Mouse (Mus musculus): Measurements from ENCODE around the gene Golt1a. TPM values are rescaled to one million over a fixed set of nuclear protein-coding genes. Genes with fewer than 3 reads are reported as not detected.

Gene Golt1a
- polyA plus RNA-seq, 1 experiment from 2014 or later = not detected

DNA sequence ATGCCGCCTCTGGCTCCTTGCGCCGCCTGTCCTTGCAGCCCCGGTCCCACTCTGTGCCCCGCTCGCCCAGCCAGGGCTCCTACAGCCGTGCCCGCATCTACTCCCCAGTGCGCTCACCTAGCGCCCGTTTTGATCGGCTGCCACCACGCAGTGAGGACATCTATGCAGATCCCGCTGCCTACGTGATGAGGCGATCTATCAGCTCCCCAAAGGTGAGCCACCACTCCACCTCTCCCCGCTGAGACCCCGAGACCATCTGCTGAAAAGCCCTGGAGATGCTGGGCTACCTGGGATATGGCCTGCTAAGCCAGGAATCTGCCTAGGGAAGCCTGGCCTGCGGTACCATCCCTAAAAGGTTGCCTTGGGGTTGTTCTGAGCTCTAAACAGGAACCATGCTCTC, 35.4 kb upstream of the Golt1a start:
- no peaks in the 10 kb centered on the region for H3K9me3 ChIP-seq (ENCODE audit: control insufficient read depth, low read length)
- no peak for ATAC-seq (ENCODE audit: low read depth)
- H3K36me3 ChIP-seq (ENCODE audit: control insufficient read depth, insufficient read depth, low read length) = peaks cover 17% of the 10 kb centered on the region
- H3K27me3 ChIP-seq (ENCODE audit: control insufficient read depth, insufficient read depth, low read length) = no peaks in the 10 kb centered on the region
- no peak overlapping the region for H3K4me2 ChIP-seq (ENCODE audit: low read depth, low read length)
- no peak overlapping the region for H3K4me3 ChIP-seq (ENCODE audit: low read depth, low read length)
- H3K27ac ChIP-seq (ENCODE audit: low read depth, low read length) = no peak overlapping the region
- H3K9ac ChIP-seq (replicated peaks; ENCODE audit: low read depth, low read length) = no peak overlapping the region
- H3K4me1 ChIP-seq (ENCODE audit: control insufficient read depth, insufficient read depth, low read length) = peaks cover 5% of the 10 kb centered on the region; the same call in 1 of the 2 replicates
- WGBS = 89% methylated on average over 19 of the region's 19 CpGs

DNA sequence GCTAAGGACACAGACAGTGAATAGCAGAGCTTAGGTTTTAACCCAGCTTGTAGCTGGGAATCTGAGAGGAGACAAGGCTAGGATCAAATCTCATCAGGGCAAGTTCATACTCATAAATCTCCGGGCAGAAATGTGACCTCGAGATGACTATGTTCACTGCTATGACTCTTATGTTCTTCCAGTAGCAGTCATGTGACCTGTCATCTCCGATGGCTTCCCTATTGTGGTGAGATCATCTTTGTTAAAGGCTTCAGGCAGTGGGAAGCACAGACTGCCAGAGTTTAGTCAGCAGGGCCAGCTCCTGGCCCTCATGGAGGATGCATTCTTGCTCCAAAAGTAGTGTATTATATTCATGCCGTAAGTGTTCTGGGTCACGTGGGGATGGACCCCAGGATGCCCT, 32.6 kb upstream of the Golt1a start:
- Histone ChIP-seq H3K9ac (replicated peaks; ENCODE audit: low read depth, low read length) (no peak overlapping the region), H3K36me3 (ENCODE audit: control insufficient read depth, insufficient read depth, low read length) (peaks cover 27% of the 10 kb centered on the region), H3K4me3 (ENCODE audit: low read depth, low read length) (no peak overlapping the region), H3K27ac (ENCODE audit: low read depth, low read length) (no peak overlapping the region), H3K9me3 (ENCODE audit: control insufficient read depth, low read length) (no peaks in the 10 kb centered on the region), H3K27me3 (ENCODE audit: control insufficient read depth, insufficient read depth, low read length) (no peaks in the 10 kb centered on the region), H3K4me1 (ENCODE audit: control insufficient read depth, insufficient read depth, low read length) (peaks cover 5% of the 10 kb centered on the region; the same call in 1 of the 2 replicates), H3K4me2 (ENCODE audit: low read depth, low read length) (no peak overlapping the region)
- ATAC-seq (ENCODE audit: low read depth) = no peak
- WGBS = 77% methylated on average over 5 of the region's 5 CpGs

DNA sequence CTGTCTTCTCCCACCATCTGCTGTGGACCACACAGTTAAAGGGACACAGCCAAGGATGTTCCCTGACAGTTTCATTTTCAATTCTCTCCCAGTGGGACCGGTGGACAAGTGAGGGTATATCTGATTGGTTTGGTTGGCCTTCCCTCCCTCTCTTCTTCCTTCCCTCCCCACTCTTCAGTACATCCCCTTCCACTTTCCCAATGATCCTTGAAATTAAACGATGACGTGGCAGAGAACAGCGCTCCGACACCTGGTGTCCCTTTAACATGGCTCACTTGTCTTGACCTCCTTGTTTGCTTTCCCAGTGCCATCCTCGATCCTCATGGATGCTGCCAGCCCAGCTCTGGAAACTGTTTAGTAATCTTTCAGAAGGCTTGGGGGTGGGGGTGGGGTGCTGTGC, 31.1 kb upstream of the Golt1a start:
- Histone ChIP-seq H3K9me3 (ENCODE audit: control insufficient read depth, low read length) (no peaks in the 10 kb centered on the region), H3K9ac (replicated peaks; ENCODE audit: low read depth, low read length) (no peak overlapping the region), H3K27me3 (ENCODE audit: control insufficient read depth, insufficient read depth, low read length) (no peaks in the 10 kb centered on the region), H3K36me3 (ENCODE audit: control insufficient read depth, insufficient read depth, low read length) (peaks cover 27% of the 10 kb centered on the region), H3K4me2 (ENCODE audit: low read depth, low read length) (no peak overlapping the region), H3K4me3 (ENCODE audit: low read depth, low read length) (no peak overlapping the region), H3K27ac (ENCODE audit: low read depth, low read length) (no peak overlapping the region), H3K4me1 (ENCODE audit: control insufficient read depth, insufficient read depth, low read length) (peaks cover 5% of the 10 kb centered on the region; the same call in 1 of the 2 replicates)
- ATAC-seq (ENCODE audit: low read depth) = no peak
- 58% methylated on average over 6 of the region's 6 CpGs for WGBS

DNA sequence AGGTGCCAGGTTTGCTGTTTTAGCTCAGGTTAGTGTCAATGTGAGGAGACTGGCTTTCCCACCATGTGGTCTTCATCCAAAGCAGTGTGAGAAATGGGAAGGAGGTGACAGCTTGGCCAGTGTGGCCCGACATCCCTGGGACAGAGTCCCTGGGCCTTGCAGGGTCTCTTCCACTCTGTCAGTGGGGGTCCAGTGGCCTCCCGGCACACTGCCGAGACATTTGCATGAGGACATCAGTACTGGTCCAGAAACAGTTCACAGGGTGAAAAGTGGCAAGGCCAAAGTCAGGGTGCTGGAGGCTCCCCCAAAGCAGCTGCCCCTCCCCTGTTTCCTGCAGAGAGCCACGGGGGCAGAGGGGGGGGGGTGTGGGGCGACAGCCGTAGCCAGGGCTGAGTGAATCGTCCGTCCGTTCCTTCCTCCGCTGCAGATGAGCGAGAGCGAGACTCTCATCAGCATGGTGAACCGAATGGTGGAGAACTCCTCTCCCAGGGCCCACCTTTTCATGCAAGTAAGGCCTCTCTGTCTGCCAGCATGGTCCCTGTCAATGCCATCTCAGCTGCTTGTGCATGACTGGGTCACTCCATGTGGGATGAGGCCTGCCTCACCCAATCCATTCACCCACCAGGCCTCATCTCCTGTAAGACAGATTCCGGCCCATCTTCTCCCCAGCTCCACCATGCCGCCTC, 30.5 kb upstream of the Golt1a start:
- Histone ChIP-seq H3K27ac (ENCODE audit: low read depth, low read length) (no peak overlapping the region), H3K4me1 (ENCODE audit: control insufficient read depth, insufficient read depth, low read length) (peaks cover 5% of the 10 kb centered on the region; the same call in 1 of the 2 replicates), H3K9me3 (ENCODE audit: control insufficient read depth, low read length) (no peaks in the 10 kb centered on the region), H3K4me2 (ENCODE audit: low read depth, low read length) (no peak overlapping the region), H3K9ac (replicated peaks; ENCODE audit: low read depth, low read length) (no peak overlapping the region), H3K4me3 (ENCODE audit: low read depth, low read length) (no peak overlapping the region), H3K27me3 (ENCODE audit: control insufficient read depth, insufficient read depth, low read length) (no peaks in the 10 kb centered on the region), H3K36me3 (ENCODE audit: control insufficient read depth, insufficient read depth, low read length) (peaks cover 22% of the 10 kb centered on the region)
- ATAC-seq (ENCODE audit: low read depth) = no peak
- WGBS = 60% methylated on average over 15 of the region's 15 CpGs

DNA sequence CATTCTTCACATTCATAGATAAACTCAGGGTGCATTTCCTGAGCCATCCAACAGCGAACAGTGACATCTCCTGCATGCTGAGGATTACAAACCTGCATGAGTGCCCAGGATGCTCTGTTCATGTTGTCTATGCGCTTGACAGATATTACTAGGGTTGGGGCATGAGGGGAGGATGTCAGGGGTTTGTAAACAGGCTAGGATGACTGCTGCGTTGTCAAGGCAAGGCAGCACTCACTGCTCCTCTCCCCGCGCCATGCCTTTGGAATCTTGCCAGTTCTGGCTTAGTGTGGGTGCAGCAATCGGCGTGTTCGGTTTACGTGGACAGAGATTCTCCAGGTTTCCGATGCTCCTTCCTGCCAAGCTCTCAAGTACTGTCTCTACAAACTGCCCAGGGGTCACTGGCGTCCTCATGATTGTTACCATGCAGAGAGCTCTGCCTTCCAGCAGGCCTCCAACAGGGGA, 29.9 kb upstream of the Golt1a start:
- Histone ChIP-seq H3K36me3 (ENCODE audit: control insufficient read depth, insufficient read depth, low read length) (peaks cover 17% of the 10 kb centered on the region), H3K4me1 (ENCODE audit: control insufficient read depth, insufficient read depth, low read length) (peaks cover 5% of the 10 kb centered on the region; the same call in 1 of the 2 replicates), H3K27me3 (ENCODE audit: control insufficient read depth, insufficient read depth, low read length) (no peaks in the 10 kb centered on the region), H3K4me2 (ENCODE audit: low read depth, low read length) (no peak overlapping the region), H3K9me3 (ENCODE audit: control insufficient read depth, low read length) (no peaks in the 10 kb centered on the region), H3K4me3 (ENCODE audit: low read depth, low read length) (no peak overlapping the region), H3K9ac (replicated peaks; ENCODE audit: low read depth, low read length) (no peak overlapping the region), H3K27ac (ENCODE audit: low read depth, low read length) (no peak overlapping the region)
- ATAC-seq (ENCODE audit: low read depth) = no peak
- WGBS = 83% methylated on average over 11 of the region's 11 CpGs

DNA sequence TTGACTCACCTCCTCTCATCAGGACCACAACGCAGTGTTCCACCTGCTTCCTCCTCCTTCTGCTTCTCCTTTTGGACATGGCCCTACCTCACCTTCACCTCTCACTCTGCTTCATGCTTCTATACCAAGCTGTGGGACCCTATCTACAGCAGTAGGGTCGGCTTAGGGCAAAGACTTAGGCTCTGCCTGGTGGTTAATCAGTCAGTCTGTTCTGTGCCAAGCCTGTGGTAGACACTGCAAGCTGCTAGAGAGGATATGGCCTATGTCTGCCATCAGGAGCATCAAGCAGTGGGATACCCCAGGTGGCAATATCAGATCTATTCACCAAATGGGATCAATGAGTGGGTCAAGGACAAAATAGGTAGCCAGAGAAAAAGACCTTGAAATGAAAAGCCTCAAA, 29.1 kb upstream of the Golt1a start:
- WGBS = 93% methylated on average over 2 of the region's 2 CpGs
- peaks cover 17% of the 10 kb centered on the region for H3K36me3 ChIP-seq (ENCODE audit: control insufficient read depth, insufficient read depth, low read length)
- no peak overlapping the region for H3K4me3 ChIP-seq (ENCODE audit: low read depth, low read length)

DNA sequence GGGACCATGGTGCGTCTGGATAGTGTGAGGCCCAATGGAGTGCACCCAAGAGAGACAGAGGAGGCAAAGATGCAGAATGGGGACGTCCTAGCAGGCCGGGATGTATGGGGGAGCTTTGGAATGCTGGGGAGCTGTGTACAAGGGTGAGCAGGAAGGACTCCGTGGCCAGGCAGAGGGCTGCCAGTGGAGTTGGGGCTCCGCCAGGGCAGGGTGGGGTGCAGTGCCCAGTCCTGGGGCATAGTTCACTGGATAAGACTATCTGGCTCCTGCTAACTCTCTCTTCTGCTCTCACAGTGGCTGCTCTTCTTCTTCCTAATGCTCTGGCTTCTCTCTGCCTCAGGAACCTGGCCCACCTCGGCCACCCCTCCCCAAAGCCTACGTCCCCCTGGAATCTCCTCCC, 23.7 kb upstream of the Golt1a start:
- no peaks in the 10 kb centered on the region for H3K9me3 ChIP-seq (ENCODE audit: control insufficient read depth, low read length)
- peaks cover 37% of the 10 kb centered on the region for H3K36me3 ChIP-seq (ENCODE audit: control insufficient read depth, insufficient read depth, low read length)
- no peak overlapping the region for H3K4me2 ChIP-seq (ENCODE audit: low read depth, low read length)
- ATAC-seq (ENCODE audit: low read depth) = no peak
- no peaks in the 10 kb centered on the region for H3K4me1 ChIP-seq (ENCODE audit: control insufficient read depth, insufficient read depth, low read length)
- no peak overlapping the region for H3K4me3 ChIP-seq (ENCODE audit: low read depth, low read length)
- H3K9ac ChIP-seq (replicated peaks; ENCODE audit: low read depth, low read length) = no peak overlapping the region
- WGBS = 92% methylated on average over 7 of the region's 7 CpGs
- no peak overlapping the region for H3K27ac ChIP-seq (ENCODE audit: low read depth, low read length)
- no peaks in the 10 kb centered on the region for H3K27me3 ChIP-seq (ENCODE audit: control insufficient read depth, insufficient read depth, low read length)

More for the DNA sequence above, 29.1 kb upstream of the Golt1a start:
- H3K4me1 ChIP-seq (ENCODE audit: control insufficient read depth, insufficient read depth, low read length) = peaks cover 5% of the 10 kb centered on the region; the same call in 1 of the 2 replicates
- no peaks in the 10 kb centered on the region for H3K9me3 ChIP-seq (ENCODE audit: control insufficient read depth, low read length)
- no peak for ATAC-seq (ENCODE audit: low read depth)
- no peaks in the 10 kb centered on the region for H3K27me3 ChIP-seq (ENCODE audit: control insufficient read depth, insufficient read depth, low read length)
- no peak overlapping the region for H3K4me2 ChIP-seq (ENCODE audit: low read depth, low read length)
- no peak overlapping the region for H3K27ac ChIP-seq (ENCODE audit: low read depth, low read length)
- no peak overlapping the region for H3K9ac ChIP-seq (replicated peaks; ENCODE audit: low read depth, low read length)

DNA sequence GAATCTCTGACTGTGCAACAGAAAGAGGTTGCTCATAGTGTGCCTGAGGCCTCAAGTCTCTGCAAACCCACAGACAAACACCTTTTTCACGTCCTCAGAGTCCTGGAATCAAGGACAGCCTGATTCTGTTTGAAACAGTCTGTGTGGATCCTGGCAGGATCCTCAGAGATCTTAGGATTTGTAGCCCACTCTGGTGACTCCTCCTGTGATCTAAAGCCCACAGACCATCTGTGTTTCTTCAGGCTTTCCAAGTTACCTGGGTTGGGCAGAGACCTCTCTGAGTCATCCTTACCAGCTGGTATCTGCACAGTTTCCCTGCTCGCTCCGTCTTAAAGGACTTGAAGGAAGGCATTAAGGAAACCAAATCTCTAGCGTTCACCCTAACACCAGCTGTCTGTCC, 22.5 kb upstream of the Golt1a start:
- no peak overlapping the region for H3K4me2 ChIP-seq (ENCODE audit: low read depth, low read length)
- ATAC-seq (ENCODE audit: low read depth) = no peak
- 92% methylated on average over 4 of the region's 4 CpGs for WGBS
- H3K9ac ChIP-seq (replicated peaks; ENCODE audit: low read depth, low read length) = no peak overlapping the region
- H3K27ac ChIP-seq (ENCODE audit: low read depth, low read length) = no peak overlapping the region
- no peaks in the 10 kb centered on the region for H3K9me3 ChIP-seq (ENCODE audit: control insufficient read depth, low read length)
- no peak overlapping the region for H3K4me3 ChIP-seq (ENCODE audit: low read depth, low read length)
- H3K36me3 ChIP-seq (ENCODE audit: control insufficient read depth, insufficient read depth, low read length) = peaks cover 32% of the 10 kb centered on the region
- no peaks in the 10 kb centered on the region for H3K4me1 ChIP-seq (ENCODE audit: control insufficient read depth, insufficient read depth, low read length)
- H3K27me3 ChIP-seq (ENCODE audit: control insufficient read depth, insufficient read depth, low read length) = no peaks in the 10 kb centered on the region

DNA sequence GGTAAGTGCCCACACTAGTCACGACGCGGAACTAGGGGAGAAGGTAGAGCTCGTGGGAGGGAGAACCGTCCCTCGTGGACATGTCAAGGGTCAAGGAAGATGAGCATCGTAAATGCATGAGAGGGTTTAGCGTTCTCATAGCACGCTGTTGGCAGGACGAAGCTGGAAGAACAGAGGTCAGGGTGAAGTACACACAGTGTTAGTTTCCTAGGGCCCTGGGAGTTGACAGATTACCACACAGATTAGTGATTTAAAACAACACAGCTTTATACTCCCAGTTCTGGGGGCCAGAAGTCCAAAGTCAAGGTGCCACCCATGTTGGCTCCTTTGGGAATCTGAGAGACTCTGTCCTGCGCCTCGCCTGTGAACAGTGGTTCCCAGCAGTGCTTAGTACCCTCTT, 21.7 kb upstream of the Golt1a start:
- no peak overlapping the region for H3K4me2 ChIP-seq (ENCODE audit: low read depth, low read length)
- no peak for ATAC-seq (ENCODE audit: low read depth)
- H3K4me1 ChIP-seq (ENCODE audit: control insufficient read depth, insufficient read depth, low read length) = no peaks in the 10 kb centered on the region
- no peak overlapping the region for H3K27ac ChIP-seq (ENCODE audit: low read depth, low read length)
- no peaks in the 10 kb centered on the region for H3K27me3 ChIP-seq (ENCODE audit: control insufficient read depth, insufficient read depth, low read length)
- peaks cover 40% of the 10 kb centered on the region for H3K36me3 ChIP-seq (ENCODE audit: control insufficient read depth, insufficient read depth, low read length)
- H3K9ac ChIP-seq (replicated peaks; ENCODE audit: low read depth, low read length) = no peak overlapping the region
- H3K4me3 ChIP-seq (ENCODE audit: low read depth, low read length) = no peak overlapping the region
- WGBS = 92% methylated on average over 12 of the region's 12 CpGs
- H3K9me3 ChIP-seq (ENCODE audit: control insufficient read depth, low read length) = no peaks in the 10 kb centered on the region

Data from neural tube, embryonic 14.5 days (tissue).